Mouse (Mus musculus) CD4-positive, CD25-positive, alpha-beta regulatory T cell (primary cell): ENCODE data around the gene Arhgef33. TPM values are rescaled to one million over a fixed set of nuclear protein-coding genes. Genes with fewer than 3 reads are reported as not detected.

Experiments
- polyA plus RNA-seq: library from polyadenylated mRNA; unstranded; fragments of 100-300 nt; shearing (Covaris generic); gene quantifications from one replicate; pipeline ENCODE4 v1.2.1, GENCODE M21; 2017

The Arhgef33 gene
- 3.2 TPM for polyA plus RNA-seq

DNA sequence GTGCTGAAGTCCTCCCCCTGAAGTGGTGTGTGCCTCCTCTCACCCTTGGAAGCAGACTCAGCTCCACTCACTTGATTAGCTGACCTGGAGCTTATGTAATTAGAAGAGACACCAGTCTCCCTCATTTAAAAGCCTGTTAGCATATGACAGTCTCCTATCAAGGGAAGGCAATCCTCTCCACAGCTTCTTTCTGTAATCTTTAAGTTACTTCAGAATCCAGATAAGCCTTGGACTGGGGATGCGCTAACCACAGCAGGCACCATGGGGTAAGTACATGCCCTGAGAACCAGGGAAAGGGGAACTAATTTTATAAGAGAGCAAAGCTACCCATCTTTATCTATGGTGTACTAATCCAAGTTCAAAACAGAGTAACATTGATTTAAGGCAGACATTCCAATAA, at the start of gene Arhgef33:
Gene Arhgef33 (plus strand): TSS at position 157 of the 400 bp plus-strand sequence.

DNA sequence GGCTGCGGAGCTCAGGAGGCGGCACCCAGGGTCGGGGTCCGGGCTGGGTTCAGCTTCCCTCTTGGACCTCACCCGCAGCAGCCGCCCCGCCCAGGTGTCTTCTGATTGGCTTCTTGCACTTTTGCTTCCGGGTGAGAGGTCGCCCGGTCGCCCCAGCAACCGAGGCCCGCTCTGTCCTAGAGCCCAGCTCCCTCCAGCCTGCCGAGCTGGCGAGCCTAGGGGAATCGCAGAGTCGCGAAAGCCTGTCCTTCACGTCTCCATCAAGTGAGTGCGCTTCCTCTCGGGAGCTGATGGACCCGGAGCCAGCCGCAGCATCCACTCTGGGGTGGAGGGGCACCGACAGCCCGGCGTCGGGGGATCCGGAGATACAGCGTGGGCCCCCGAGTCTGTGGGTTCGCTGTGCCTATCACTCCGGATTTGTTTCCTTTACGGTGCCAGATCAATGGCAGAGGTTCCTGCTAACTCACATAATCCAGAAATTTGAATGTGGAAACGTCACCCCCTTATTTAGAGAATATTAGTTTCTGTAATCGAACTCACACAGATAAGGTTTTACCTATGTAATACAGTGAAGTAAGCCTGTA, 17.0 kb upstream of the Arhgef33 start, which contains the start of the genes Morn2 and Dhx57:
Gene Morn2 (plus strand): TSS at position 130 of the 584 bp plus-strand sequence.
Gene Dhx57 (minus strand): TSS at position 403 of the 584 bp plus-strand sequence.

GRCm38 (mm10) chr17:80372989-80373725, 66.0 kb downstream of the Arhgef33 start, which contains the start of gene Gm10190:
Gene Gm10190, minus strand, starts transcription at chr17:80373541.

Other genes starting within 250 kb of the Arhgef33 start
- gene Hnrnpll, start 245.1 kb upstream of the Arhgef33 start, polyA plus RNA-seq = 99.6 TPM
- 41.3 TPM for gene Galm, start 179.9 kb upstream of the Arhgef33 start, polyA plus RNA-seq
- gene Srsf7, start 100.1 kb upstream of the Arhgef33 start, polyA plus RNA-seq = 465 TPM
- gene Ttc39d, start 99.9 kb upstream of the Arhgef33 start, polyA plus RNA-seq = 0.10 TPM
- 11.5 TPM for gene Gemin6, start 83.0 kb upstream of the Arhgef33 start, polyA plus RNA-seq
- 2.5 TPM for gene Morn2, start 17.2 kb upstream of the Arhgef33 start, polyA plus RNA-seq
- 27.1 TPM for gene Dhx57, start 16.9 kb upstream of the Arhgef33 start, polyA plus RNA-seq
- gene Gm10190, start 66.1 kb downstream of the Arhgef33 start, polyA plus RNA-seq = not detected
- 13.8 TPM for gene Sos1, start 173.0 kb downstream of the Arhgef33 start, polyA plus RNA-seq